Mouse (Mus musculus): ENCODE measurements around the gene Atf1. TPM values are rescaled to one million over a fixed set of nuclear protein-coding genes. Genes with fewer than 3 reads are reported as not detected.
A peak's percentile ranks its signal among the peaks of the same experiment; 100 is the strongest.

Atf1 gene
- polyA plus RNA-seq, 1 experiment from 2014 or later = 27.7 TPM

- 84% methylated on average over 28 of the region's 28 CpGs for WGBS
- Histone ChIP-seq H3K27me3 (ENCODE audit: control insufficient read depth, insufficient read depth, low read length) (no peaks in the 10 kb centered on the region), H3K9ac (ENCODE audit: low read length) (no peak overlapping the region), H3K27ac (replicated peaks) (peak overlapping the region; percentile 70; the same call in 1 of the 2 replicates), H3K4me1 (replicated peaks; ENCODE audit: control insufficient read depth, insufficient read depth) (no peaks in the 10 kb centered on the region), H3K9me3 (ENCODE audit: control insufficient read depth, low read length) (no peaks in the 10 kb centered on the region), H3K4me3 (ENCODE audit: low read depth, low read length) (no peak overlapping the region), H3K4me2 (replicated peaks; ENCODE audit: low read depth) (no peak overlapping the region), H3K36me3 (ENCODE audit: control insufficient read depth, insufficient read depth, low read length) (peaks cover 15% of the 10 kb centered on the region; the same call in 1 of the 2 replicates)
- ATAC-seq (ENCODE audit: low FRiP score, low TSS enrichment) (peak; percentile 59; the same call in 1 of the 2 replicates), DNase-seq (ENCODE audit: low spot score) (peak; percentile 62)
- no peak for TF ChIP-seq CTCF (IDR thresholded peaks at IDR 0.05; ENCODE audit: low read depth)
- TF ChIP-seq EP300 (optimal IDR thresholded peaks at IDR 0.05) = no peak
Measured at GRCm38 (mm10) chr15:100182526-100183280, 44.9 kb upstream of the Atf1 start.

DNA sequence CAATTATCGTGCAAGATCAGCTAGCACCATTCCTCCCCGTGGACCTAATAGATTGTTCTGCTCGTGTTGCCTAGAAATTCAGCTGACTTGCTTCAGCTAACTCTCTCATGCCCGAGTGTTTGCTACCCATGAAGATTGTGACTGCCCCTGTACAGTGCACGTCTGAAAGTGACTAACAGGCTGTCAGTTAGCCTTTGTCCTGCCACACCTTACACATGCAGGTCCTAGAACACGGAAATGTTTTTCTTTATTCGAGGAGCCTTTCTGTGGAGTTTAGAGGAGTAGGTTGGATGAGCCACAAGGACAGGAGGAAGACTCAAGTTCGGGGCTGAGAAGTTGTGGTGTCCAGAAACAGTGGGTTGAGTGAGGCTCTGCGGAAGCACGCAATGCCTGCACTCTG is 44.1 kb upstream of the Atf1 start:
- no peak overlapping the region for H3K9ac ChIP-seq (ENCODE audit: low read length)
- ATAC-seq (ENCODE audit: low FRiP score, low TSS enrichment) = peak; percentile 89
- H3K27ac ChIP-seq (replicated peaks) = peak overlapping the region; percentile 63; the same call in 1 of the 2 replicates

DNA sequence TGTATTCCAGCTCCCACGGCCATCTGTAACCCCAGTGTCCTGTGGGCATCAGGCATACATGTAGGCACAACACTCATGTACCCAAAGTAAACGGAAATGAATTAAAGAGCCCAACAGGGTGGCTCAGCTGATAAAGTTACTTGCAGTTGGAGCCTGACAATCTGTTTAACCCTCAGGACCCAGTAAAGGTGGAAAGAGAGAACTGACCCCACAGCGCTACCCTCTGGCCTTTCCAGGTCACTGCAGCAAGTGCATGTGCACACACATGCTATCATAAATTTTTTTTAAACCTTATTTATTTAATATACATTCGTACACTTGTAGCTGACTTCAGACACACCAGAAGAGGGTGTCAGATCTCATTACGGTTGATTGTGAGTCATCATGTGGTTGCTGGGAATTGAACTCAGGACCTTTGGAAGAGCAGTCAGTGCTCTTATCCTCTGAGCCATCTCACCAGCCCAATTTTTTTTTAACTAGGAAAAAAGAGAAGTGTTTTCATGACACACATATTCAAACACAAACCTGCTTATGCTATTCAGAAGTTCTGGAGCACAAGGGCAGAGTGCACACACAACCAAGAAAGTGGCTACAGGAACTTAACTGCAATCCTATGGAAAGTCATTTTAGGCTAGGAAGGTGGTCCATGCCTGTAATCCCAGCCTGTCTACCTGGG is 42.7 kb upstream of the Atf1 start:
- peak; percentile 59 for DNase-seq (ENCODE audit: low spot score)
- Histone ChIP-seq H3K27me3 (ENCODE audit: control insufficient read depth, insufficient read depth, low read length) (no peaks in the 10 kb centered on the region), H3K36me3 (ENCODE audit: control insufficient read depth, insufficient read depth, low read length) (peaks cover 15% of the 10 kb centered on the region; the same call in 1 of the 2 replicates), H3K27ac (replicated peaks) (peak overlapping the region; percentile 45; the same call in 1 of the 2 replicates), H3K4me1 (replicated peaks; ENCODE audit: control insufficient read depth, insufficient read depth) (no peaks in the 10 kb centered on the region), H3K9me3 (ENCODE audit: control insufficient read depth, low read length) (no peaks in the 10 kb centered on the region), H3K4me2 (replicated peaks; ENCODE audit: low read depth) (no peak overlapping the region), H3K9ac (ENCODE audit: low read length) (no peak overlapping the region), H3K4me3 (ENCODE audit: low read depth, low read length) (no peak overlapping the region)
- 75% methylated on average over 5 of the region's 5 CpGs for WGBS
- TF ChIP-seq EP300 (optimal IDR thresholded peaks at IDR 0.05) (no peak), CTCF (IDR thresholded peaks at IDR 0.05; ENCODE audit: low read depth) (peak; percentile 58)
- peak; percentile 41 for ATAC-seq (ENCODE audit: low FRiP score, low TSS enrichment)

More for the DNA sequence above, 44.1 kb upstream of the Atf1 start:
- peak; percentile 61 for DNase-seq (ENCODE audit: low spot score)
- Histone ChIP-seq H3K27me3 (ENCODE audit: control insufficient read depth, insufficient read depth, low read length) (no peaks in the 10 kb centered on the region), H3K4me1 (replicated peaks; ENCODE audit: control insufficient read depth, insufficient read depth) (no peaks in the 10 kb centered on the region), H3K4me2 (replicated peaks; ENCODE audit: low read depth) (no peak overlapping the region), H3K4me3 (ENCODE audit: low read depth, low read length) (no peak overlapping the region), H3K9me3 (ENCODE audit: control insufficient read depth, low read length) (no peaks in the 10 kb centered on the region), H3K36me3 (ENCODE audit: control insufficient read depth, insufficient read depth, low read length) (peaks cover 15% of the 10 kb centered on the region; the same call in 1 of the 2 replicates)
- WGBS = 75% methylated on average over 10 of the region's 10 CpGs
- TF ChIP-seq EP300 (optimal IDR thresholded peaks at IDR 0.05) (no peak), CTCF (IDR thresholded peaks at IDR 0.05; ENCODE audit: low read depth) (no peak)

GRCm38 (mm10) chr15:100186234-100186633 is 41.4 kb upstream of the Atf1 start:
- no peak overlapping the region for H3K9ac ChIP-seq (ENCODE audit: low read length)
- 72% methylated on average over 9 of the region's 9 CpGs for WGBS
- no peaks in the 10 kb centered on the region for H3K27me3 ChIP-seq (ENCODE audit: control insufficient read depth, insufficient read depth, low read length)
- H3K36me3 ChIP-seq (ENCODE audit: control insufficient read depth, insufficient read depth, low read length) = peaks cover 11% of the 10 kb centered on the region; the same call in 1 of the 2 replicates
- H3K9me3 ChIP-seq (ENCODE audit: control insufficient read depth, low read length) = no peaks in the 10 kb centered on the region
- H3K4me2 ChIP-seq (replicated peaks; ENCODE audit: low read depth) = no peak overlapping the region
- H3K27ac ChIP-seq (replicated peaks) = 0 out of 2 replicates have a peak overlapping the region, but pooled peaks have one; percentile 24
- no peak for TF ChIP-seq CTCF (IDR thresholded peaks at IDR 0.05; ENCODE audit: low read depth)
- TF ChIP-seq EP300 (optimal IDR thresholded peaks at IDR 0.05) = no peak
- no peak overlapping the region for H3K4me3 ChIP-seq (ENCODE audit: low read depth, low read length)
- no peaks in the 10 kb centered on the region for H3K4me1 ChIP-seq (replicated peaks; ENCODE audit: control insufficient read depth, insufficient read depth)
- peak; percentile 30; the same call in 1 of the 2 replicates for ATAC-seq (ENCODE audit: low FRiP score, low TSS enrichment)
- peak; percentile 61 for DNase-seq (ENCODE audit: low spot score)

DNA sequence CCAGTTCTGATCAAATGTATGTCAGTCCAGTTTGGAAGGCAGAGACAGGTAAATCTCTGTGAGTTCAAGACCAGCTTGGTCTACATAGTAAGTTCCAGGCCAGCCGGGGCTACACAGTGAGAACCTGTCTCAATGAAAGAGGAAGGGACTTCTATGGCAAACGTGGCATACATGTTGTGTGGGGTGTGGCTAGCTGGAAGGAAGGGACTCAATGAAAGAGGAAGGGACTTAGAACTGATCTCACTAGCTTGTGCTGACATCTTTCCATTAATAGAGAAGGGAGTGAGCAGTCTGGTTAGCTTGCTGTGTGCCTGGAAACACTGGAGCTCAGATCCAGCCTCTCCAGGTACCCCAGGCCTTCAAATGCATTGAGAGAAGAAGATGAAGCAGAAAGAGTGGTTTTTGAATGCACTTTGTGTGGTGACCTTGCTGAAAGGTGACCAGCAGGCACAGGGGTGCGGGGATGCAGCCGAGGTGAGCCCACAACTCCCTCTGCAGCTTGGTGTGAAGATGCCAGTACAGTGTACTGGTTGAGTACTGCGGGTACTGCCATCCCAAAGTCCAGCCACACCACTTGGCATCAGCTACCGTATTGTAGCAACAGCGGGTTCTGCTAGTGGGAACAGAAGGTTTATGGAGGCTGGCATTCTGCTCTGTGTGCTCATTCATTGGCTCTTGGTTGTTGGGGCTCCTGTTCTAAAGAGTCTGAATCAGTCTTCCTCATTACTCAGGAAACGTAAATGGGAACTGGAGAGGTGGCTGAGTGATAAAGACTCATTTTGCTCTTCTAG is 40.5 kb upstream of the Atf1 start:
- no peak for TF ChIP-seq CTCF (IDR thresholded peaks at IDR 0.05; ENCODE audit: low read depth)
- no peak for TF ChIP-seq EP300 (optimal IDR thresholded peaks at IDR 0.05)
- Histone ChIP-seq H3K9me3 (ENCODE audit: control insufficient read depth, low read length) (no peaks in the 10 kb centered on the region), H3K27ac (replicated peaks) (no peak overlapping the region), H3K4me3 (ENCODE audit: low read depth, low read length) (no peak overlapping the region), H3K9ac (ENCODE audit: low read length) (no peak overlapping the region), H3K27me3 (ENCODE audit: control insufficient read depth, insufficient read depth, low read length) (no peaks in the 10 kb centered on the region), H3K4me1 (replicated peaks; ENCODE audit: control insufficient read depth, insufficient read depth) (no peaks in the 10 kb centered on the region), H3K36me3 (ENCODE audit: control insufficient read depth, insufficient read depth, low read length) (peaks cover 13% of the 10 kb centered on the region; the same call in 1 of the 2 replicates), H3K4me2 (replicated peaks; ENCODE audit: low read depth) (no peak overlapping the region)
- WGBS = 85% methylated on average over 8 of the region's 8 CpGs
- DNase-seq (ENCODE audit: low spot score) = no peak
- ATAC-seq (ENCODE audit: low FRiP score, low TSS enrichment) = no peak
